Mouse (Mus musculus) lung, embryonic 14.5 days (tissue): Measurements from ENCODE around the gene Bbs10. TPM values are rescaled to one million over a fixed set of nuclear protein-coding genes. Genes with fewer than 3 reads are reported as not detected.

Experiments
- ATAC-seq: fragments of 200-750 bp; cut with Nextera tagmentation; 2 replicates; pipeline ENCODE4 v1.8.0; 2017; ENCODE audit warnings: mild to moderate bottlenecking, moderate TSS enrichment, moderate library complexity; ENCODE audit not compliant: insufficient read depth
- DNase-seq: peaks from one replicate; pipeline ENCODE4 v3.0.0-alpha.2; 2015
- H3K27ac ChIP-seq: fragments of 300-500 bp; sonication (generic); 2 replicates; pipeline ENCODE4 v1.5.1; 2014; ENCODE audit warnings: low read depth, mild to moderate bottlenecking, moderate library complexity
- H3K27me3 ChIP-seq: fragments of 300-500 bp; sonication (generic); 2 replicates; pipeline ENCODE4 v1.6.1; 2014; ENCODE audit warnings: low read length, control low read depth; ENCODE audit not compliant: insufficient read depth
- H3K36me3 ChIP-seq: fragments of 300-500 bp; sonication (generic); 2 replicates; pipeline ENCODE4 v1.6.1; 2014; ENCODE audit warnings: control low read depth; ENCODE audit not compliant: insufficient read depth
- H3K4me1 ChIP-seq: fragments of 300-500 bp; sonication (generic); 2 replicates; pipeline ENCODE4 v1.6.1; 2014; ENCODE audit warnings: antibody characterized with exemption, control low read depth; ENCODE audit not compliant: insufficient read depth
- H3K4me2 ChIP-seq: fragments of 300-500 bp; sonication (generic); 2 replicates; pipeline ENCODE4 v1.6.1; 2014; ENCODE audit warnings: mild to moderate bottlenecking
- H3K4me3 ChIP-seq: fragments of 300-500 bp; sonication (generic); 2 replicates; pipeline ENCODE4 v1.5.1; 2014; ENCODE audit warnings: low read depth, low read length
- H3K9ac ChIP-seq: fragments of 300-500 bp; sonication (generic); 2 replicates; pipeline ENCODE4 v1.6.1; 2014
- H3K9me3 ChIP-seq: fragments of 300-500 bp; sonication (generic); 2 replicates; pipeline ENCODE4 v1.6.1; 2016; ENCODE audit warnings: low read depth, low read length, control low read depth
- CTCF ChIP-seq: IDR thresholded peaks from 2 replicates; pipeline ENCODE4 v1.5.1; 2016; ENCODE audit warnings: antibody characterized with exemption, low read depth
- WGBS: fragments of 180-500 bp; shearing (Covaris S2); extraction: QIAGEN DNeasy Blood & Tissue Kit; methylation state at CpG from one replicate; pipeline ENCODE4 v1.1.7; 2014; 5-methylcytosine and 5-hydroxymethylcytosine counted together
- polyA plus RNA-seq: library from polyadenylated mRNA; unstranded; fragments of >200 nt; fragmentation: Nextera tagmentation; extraction: Ambion mirVana; gene quantifications from 2 replicates; pipeline ENCODE4 v1.2.1, GENCODE M21; 2014

Bbs10 gene
- polyA plus RNA-seq, 1 experiment from 2014 or later: 6.4 TPM

DNA sequence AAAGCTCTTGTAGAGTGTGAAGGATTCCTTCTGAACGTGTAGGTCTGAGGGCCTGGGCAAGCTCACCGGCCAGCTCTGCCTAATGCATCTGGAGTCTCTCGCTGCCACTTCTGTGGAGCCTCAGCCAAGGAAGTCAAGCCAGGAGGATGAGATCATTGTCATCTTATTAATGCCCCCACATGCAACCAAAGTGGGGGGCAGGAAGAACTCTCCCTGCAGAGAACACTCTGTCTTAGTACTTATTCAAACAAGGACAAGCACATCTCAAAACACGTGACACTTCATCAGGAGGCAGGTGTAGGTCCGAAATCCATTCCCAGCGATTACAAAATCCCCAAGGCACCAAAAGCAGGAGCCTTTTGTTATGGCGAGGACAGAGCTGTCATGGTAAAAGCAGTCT is 43.3 kb downstream of the Bbs10 start:
- Histone ChIP-seq H3K9ac (no peak overlapping the region), H3K27me3 (no peaks in the 10 kb centered on the region), H3K36me3 (no peaks in the 10 kb centered on the region), H3K4me1 (no peaks in the 10 kb centered on the region), H3K4me2 (no peak overlapping the region), H3K9me3 (no peaks in the 10 kb centered on the region), H3K4me3 (no peak overlapping the region), H3K27ac (no peak overlapping the region)
- DNase-seq: no peak
- TF ChIP-seq CTCF: no peak
- 73% methylated on average over 7 of the region's 7 CpGs for WGBS
- ATAC-seq: no peak

DNA sequence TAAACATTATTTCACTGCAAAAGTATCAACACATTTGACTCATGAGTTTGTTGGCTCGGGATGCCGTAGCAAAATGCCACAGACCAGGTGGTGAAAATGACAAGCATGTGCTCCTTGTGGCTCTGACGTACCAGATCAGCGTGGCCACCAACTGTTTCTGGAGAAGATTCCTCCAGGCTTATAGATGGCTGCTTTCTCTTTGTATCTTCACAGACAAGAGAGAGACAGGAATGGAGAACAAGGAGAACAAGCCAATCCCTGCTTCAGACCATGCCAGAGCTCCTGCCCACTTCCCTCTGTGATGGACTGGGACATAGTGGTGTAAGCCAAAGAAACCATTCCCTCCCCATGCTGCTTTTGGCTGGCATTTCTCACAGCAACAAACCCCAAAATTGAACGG is 45.1 kb downstream of the Bbs10 start:
- no peaks in the 10 kb centered on the region for H3K4me1 ChIP-seq
- no peaks in the 10 kb centered on the region for H3K36me3 ChIP-seq
- no peak overlapping the region for H3K27ac ChIP-seq
- WGBS: 73% methylated on average over 5 of the region's 5 CpGs
- H3K4me2 ChIP-seq: no peak overlapping the region
- H3K9ac ChIP-seq: no peak overlapping the region
- H3K9me3 ChIP-seq: no peaks in the 10 kb centered on the region
- no peak overlapping the region for H3K4me3 ChIP-seq
- ATAC-seq (no peak), DNase-seq (no peak)
- no peaks in the 10 kb centered on the region for H3K27me3 ChIP-seq
- TF ChIP-seq CTCF: no peak

DNA sequence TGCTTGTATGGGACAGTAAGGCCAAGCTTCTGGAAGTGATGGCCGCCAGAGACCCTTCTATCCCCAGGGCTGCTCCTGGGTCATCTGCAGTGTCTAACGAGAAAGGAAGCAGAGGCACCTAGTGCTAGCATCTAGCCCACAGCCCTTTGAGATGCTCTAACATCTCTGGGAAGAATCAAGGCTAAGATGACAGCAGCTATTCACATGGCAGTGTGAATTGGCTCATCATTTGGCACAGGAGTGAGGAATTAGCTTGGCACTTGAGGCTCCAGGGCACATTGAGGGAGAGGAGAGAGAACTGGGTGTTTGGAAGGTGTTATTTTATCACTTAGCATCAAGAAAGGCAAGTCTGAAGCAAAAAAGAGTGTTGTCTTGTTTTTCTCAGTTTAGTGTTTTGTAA is 49.8 kb downstream of the Bbs10 start:
- Histone ChIP-seq H3K27ac (no peak overlapping the region), H3K4me1 (no peaks in the 10 kb centered on the region), H3K36me3 (no peaks in the 10 kb centered on the region), H3K4me3 (no peak overlapping the region), H3K9ac (no peak overlapping the region), H3K27me3 (no peaks in the 10 kb centered on the region), H3K9me3 (no peaks in the 10 kb centered on the region), H3K4me2 (no peak overlapping the region)
- DNase-seq: no peak
- no peak for ATAC-seq
- TF ChIP-seq CTCF: no peak
- WGBS: 30% methylated on average over 2 of the region's 2 CpGs

Other genes starting within 250 kb of the Bbs10 start
- 9.6 and 10.8 TPM in 2 replicates for gene Osbpl8, start 133.9 kb upstream of the Bbs10 start, polyA plus RNA-seq
- gene Nap1l1, start 174.5 kb downstream of the Bbs10 start, polyA plus RNA-seq: 301 and 316 TPM in 2 replicates
- 134 and 137 TPM in 2 replicates for gene Phlda1, start 207.6 kb downstream of the Bbs10 start, polyA plus RNA-seq